Mouse (Mus musculus): ENCODE measurements at regions not wholly inside any gene's neighbourhood (a gene's known extent, or its start where the extent isn't known, plus 50 kb on each side); places are given as distances from the start of the nearest gene placed in this dataset.

GRCm38 (mm10) chr13:94632730-94633129, 156.0 kb upstream of the Tbca start:
- TF ChIP-seq CTCF (conservative IDR thresholded peaks at IDR 0.05 in 1 of 2, IDR thresholded peaks at IDR 0.05 in 1 of 2; ENCODE audit: low read depth in 2 of 2, low read length in 2 of 2) (no peak), JUND (conservative IDR thresholded peaks at IDR 0.05; ENCODE audit: low read depth, low read length) (no peak)
